Mouse (Mus musculus): ENCODE measurements around the gene Tnnt1. TPM values are rescaled to one million over a fixed set of nuclear protein-coding genes. Genes with fewer than 3 reads are reported as not detected.

The Tnnt1 gene
- polyA plus RNA-seq, 1 experiment from 2014 or later = 14.0 TPM

GRCm38 (mm10) chr7:4546050-4546449 is 29.9 kb upstream of the Tnnt1 start:
- no peak for DNase-seq (ENCODE audit: low spot score)
- Histone ChIP-seq H3K27me3 (replicated peaks; ENCODE audit: insufficient read depth, low read length) (no peaks in the 10 kb centered on the region), H3K9ac (replicated peaks; ENCODE audit: low read depth) (no peak overlapping the region), H3K4me3 (ENCODE audit: low read depth, low read length) (no peak overlapping the region), H3K9me3 (ENCODE audit: low read length) (no peaks in the 10 kb centered on the region), H3K4me2 (replicated peaks; ENCODE audit: low read depth, low read length) (no peak overlapping the region), H3K36me3 (ENCODE audit: insufficient read depth, low read length) (no peaks in the 10 kb centered on the region), H3K4me1 (ENCODE audit: insufficient read depth, low read depth, low read length) (peaks cover 5% of the 10 kb centered on the region; the same call in 1 of the 2 replicates), H3K27ac (ENCODE audit: low read length) (no peak overlapping the region)
- ATAC-seq = no peak
- WGBS = 72% methylated on average over 15 of the region's 15 CpGs
- TF ChIP-seq CTCF (IDR thresholded peaks at IDR 0.05) (no peak), EP300 (IDR thresholded peaks at IDR 0.05) (no peak)

- Histone ChIP-seq H3K4me2 (replicated peaks; ENCODE audit: low read depth, low read length) (no peak overlapping the region), H3K4me1 (ENCODE audit: insufficient read depth, low read depth, low read length) (peaks cover 5% of the 10 kb centered on the region; the same call in 1 of the 2 replicates), H3K4me3 (ENCODE audit: low read depth, low read length) (no peak overlapping the region), H3K9ac (replicated peaks; ENCODE audit: low read depth) (no peak overlapping the region), H3K36me3 (ENCODE audit: insufficient read depth, low read length) (no peaks in the 10 kb centered on the region), H3K27ac (ENCODE audit: low read length) (no peak overlapping the region), H3K27me3 (replicated peaks; ENCODE audit: insufficient read depth, low read length) (no peaks in the 10 kb centered on the region), H3K9me3 (ENCODE audit: low read length) (no peaks in the 10 kb centered on the region)
- TF ChIP-seq CTCF (IDR thresholded peaks at IDR 0.05) (no peak), EP300 (IDR thresholded peaks at IDR 0.05) (no peak)
- ATAC-seq = no peak
- DNase-seq (ENCODE audit: low spot score) = no peak
- 41% methylated on average over 17 of the region's 17 CpGs for WGBS
Measured at GRCm38 (mm10) chr7:4542013-4542412, 25.8 kb upstream of the Tnnt1 start.

- no peak overlapping the region for H3K27ac ChIP-seq (ENCODE audit: low read length)
- WGBS = 59% methylated on average over 5 of the region's 5 CpGs
- H3K9me3 ChIP-seq (ENCODE audit: low read length) = no peaks in the 10 kb centered on the region
- H3K27me3 ChIP-seq (replicated peaks; ENCODE audit: insufficient read depth, low read length) = no peaks in the 10 kb centered on the region
- H3K4me1 ChIP-seq (ENCODE audit: insufficient read depth, low read depth, low read length) = no peaks in the 10 kb centered on the region
- TF ChIP-seq CTCF (IDR thresholded peaks at IDR 0.05) = no peak
- no peak for TF ChIP-seq EP300 (IDR thresholded peaks at IDR 0.05)
- H3K36me3 ChIP-seq (ENCODE audit: insufficient read depth, low read length) = no peaks in the 10 kb centered on the region
- no peak overlapping the region for H3K4me3 ChIP-seq (ENCODE audit: low read depth, low read length)
- H3K4me2 ChIP-seq (replicated peaks; ENCODE audit: low read depth, low read length) = no peak overlapping the region
- H3K9ac ChIP-seq (replicated peaks; ENCODE audit: low read depth) = no peak overlapping the region
- no peak for DNase-seq (ENCODE audit: low spot score)
- ATAC-seq = no peak
Measured at GRCm38 (mm10) chr7:4541344-4541743, 25.2 kb upstream of the Tnnt1 start.

GRCm38 (mm10) chr7:4539019-4539418 is 22.8 kb upstream of the Tnnt1 start:
- Histone ChIP-seq H3K4me2 (replicated peaks; ENCODE audit: low read depth, low read length) (no peak overlapping the region), H3K27ac (ENCODE audit: low read length) (no peak overlapping the region), H3K36me3 (ENCODE audit: insufficient read depth, low read length) (no peaks in the 10 kb centered on the region), H3K4me1 (ENCODE audit: insufficient read depth, low read depth, low read length) (no peaks in the 10 kb centered on the region), H3K4me3 (ENCODE audit: low read depth, low read length) (no peak overlapping the region), H3K9ac (replicated peaks; ENCODE audit: low read depth) (no peak overlapping the region), H3K27me3 (replicated peaks; ENCODE audit: insufficient read depth, low read length) (no peaks in the 10 kb centered on the region), H3K9me3 (ENCODE audit: low read length) (no peaks in the 10 kb centered on the region)
- 62% methylated on average over 2 of the region's 2 CpGs for WGBS
- DNase-seq (ENCODE audit: low spot score) = no peak
- no peak for ATAC-seq
- TF ChIP-seq CTCF (IDR thresholded peaks at IDR 0.05) = no peak
- TF ChIP-seq EP300 (IDR thresholded peaks at IDR 0.05) = no peak

- Histone ChIP-seq H3K9ac (replicated peaks; ENCODE audit: low read depth) (no peak overlapping the region), H3K27ac (ENCODE audit: low read length) (no peak overlapping the region), H3K36me3 (ENCODE audit: insufficient read depth, low read length) (no peaks in the 10 kb centered on the region), H3K27me3 (replicated peaks; ENCODE audit: insufficient read depth, low read length) (no peaks in the 10 kb centered on the region), H3K9me3 (ENCODE audit: low read length) (no peaks in the 10 kb centered on the region), H3K4me1 (ENCODE audit: insufficient read depth, low read depth, low read length) (peaks cover 1% of the 10 kb centered on the region; the same call in 1 of the 2 replicates), H3K4me3 (ENCODE audit: low read depth, low read length) (no peak overlapping the region), H3K4me2 (replicated peaks; ENCODE audit: low read depth, low read length) (no peak overlapping the region)
- ATAC-seq = no peak
- TF ChIP-seq EP300 (IDR thresholded peaks at IDR 0.05) (no peak), CTCF (IDR thresholded peaks at IDR 0.05) (no peak)
- DNase-seq (ENCODE audit: low spot score) = no peak
- 35% methylated on average over 4 of the region's 4 CpGs for WGBS
Measured at GRCm38 (mm10) chr7:4537181-4537580, 21.0 kb upstream of the Tnnt1 start.

GRCm38 (mm10) chr7:4536369-4536768 is 20.2 kb upstream of the Tnnt1 start:
- WGBS = 89% methylated on average over 4 of the region's 4 CpGs
- ATAC-seq = no peak
- H3K9me3 ChIP-seq (ENCODE audit: low read length) = no peaks in the 10 kb centered on the region

More at GRCm38 (mm10) chr7:4536369-4536768, 20.2 kb upstream of the Tnnt1 start:
- Histone ChIP-seq H3K4me2 (replicated peaks; ENCODE audit: low read depth, low read length) (no peak overlapping the region), H3K36me3 (ENCODE audit: insufficient read depth, low read length) (no peaks in the 10 kb centered on the region), H3K4me3 (ENCODE audit: low read depth, low read length) (no peak overlapping the region), H3K27me3 (replicated peaks; ENCODE audit: insufficient read depth, low read length) (no peaks in the 10 kb centered on the region), H3K4me1 (ENCODE audit: insufficient read depth, low read depth, low read length) (peaks cover 3% of the 10 kb centered on the region; the same call in 1 of the 2 replicates), H3K9ac (replicated peaks; ENCODE audit: low read depth) (no peak overlapping the region), H3K27ac (ENCODE audit: low read length) (no peak overlapping the region)
- no peak for DNase-seq (ENCODE audit: low spot score)
- TF ChIP-seq EP300 (IDR thresholded peaks at IDR 0.05) (no peak), CTCF (IDR thresholded peaks at IDR 0.05) (no peak)
